Mouse (Mus musculus): ENCODE measurements at regions not wholly inside any gene's neighbourhood (a gene's known extent, or its start where the extent isn't known, plus 50 kb on each side); places are given as distances from the start of the nearest gene placed in this dataset.
"Not testable (repeated sequence)": the region's sequence is repeated elsewhere in the genome, so short reads cannot be mapped to it uniquely, and the experiment has no call there.

GRCm38 (mm10) chr7:138008601-138009000 lies 388.9 kb downstream of the Tcerg1l start:
- DNase-seq: peak in 1 of 2 experiments; percentile 5

DNA sequence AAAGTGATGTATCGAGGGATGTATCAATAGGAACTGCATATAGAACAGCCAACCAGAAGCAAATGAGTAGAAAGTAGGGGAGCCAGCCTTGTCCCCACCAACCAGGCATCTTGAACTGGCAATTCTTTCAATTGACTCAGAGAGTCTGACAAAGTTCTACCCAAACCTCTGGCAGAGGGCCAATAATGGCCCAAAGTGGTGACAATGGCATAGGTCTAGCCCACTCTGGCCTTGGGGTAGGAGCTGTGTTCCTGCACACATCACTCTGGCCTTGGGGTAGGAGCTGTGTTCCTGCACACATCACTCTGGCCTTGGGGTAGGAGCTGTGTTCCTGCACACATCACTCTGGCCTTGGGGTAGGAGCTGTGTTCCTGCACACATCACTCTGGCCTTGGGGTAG lies 373.5 kb downstream of the Tcerg1l start:
- not testable (repeated sequence) for DNase-seq

- DNase-seq: no peak
These were observed 345.8 kb downstream of the Tcerg1l start for GRCm38 (mm10) chr7:138051696-138052095.

- DNase-seq: peak; percentile 48 to 55
These were observed 342.8 kb downstream of the Tcerg1l start for GRCm38 (mm10) chr7:138054756-138055155.

DNA sequence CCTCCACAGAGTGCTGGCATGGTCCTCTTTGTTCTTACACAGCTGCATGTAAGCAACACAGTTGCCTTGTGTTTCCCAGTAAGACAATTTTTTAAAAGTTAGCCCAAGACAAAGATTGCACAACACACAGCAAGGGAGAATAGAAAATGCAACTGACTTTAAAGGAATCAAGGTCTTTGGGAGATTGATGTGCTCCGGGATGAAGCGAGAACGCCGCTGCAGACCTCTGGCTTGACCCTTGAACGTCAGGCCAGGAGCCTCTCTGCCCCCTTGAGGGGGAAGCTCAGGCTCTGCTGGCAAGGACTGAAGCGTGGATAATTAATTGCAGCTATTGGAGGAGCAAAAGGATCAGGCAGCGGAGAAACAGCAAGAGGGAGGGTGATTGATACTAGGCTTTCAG lies 336.4 kb downstream of the Tcerg1l start:
- peak; percentile 16 to 38 for DNase-seq

DNA sequence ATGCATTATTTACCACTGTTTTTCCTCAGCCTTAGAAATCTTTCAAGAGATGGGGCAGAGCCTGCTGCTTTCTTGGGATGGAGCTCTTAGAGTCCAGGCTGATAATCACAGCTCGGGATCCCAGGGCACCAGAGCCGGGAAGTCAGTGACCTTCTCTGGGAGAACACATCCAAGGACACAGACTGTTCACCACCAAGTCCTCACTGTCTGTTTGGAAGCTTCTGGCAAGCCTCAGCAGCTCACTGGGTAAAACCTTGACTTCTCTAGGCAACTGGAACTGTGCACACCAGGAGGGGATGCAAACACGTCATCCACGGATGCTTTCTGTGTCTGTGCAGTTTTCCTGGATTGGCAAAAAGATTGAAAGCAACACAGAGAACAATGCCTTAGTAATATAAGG lies 330.6 kb downstream of the Tcerg1l start:
- DNase-seq: peak; percentile 33 to 47

- DNase-seq: no peak
These were observed 322.3 kb downstream of the Tcerg1l start for GRCm38 (mm10) chr7:138075231-138075630.

GRCm38 (mm10) chr7:138083980-138084379 lies 313.6 kb downstream of the Tcerg1l start:
- peak; percentile 85 to 86 for DNase-seq

DNA sequence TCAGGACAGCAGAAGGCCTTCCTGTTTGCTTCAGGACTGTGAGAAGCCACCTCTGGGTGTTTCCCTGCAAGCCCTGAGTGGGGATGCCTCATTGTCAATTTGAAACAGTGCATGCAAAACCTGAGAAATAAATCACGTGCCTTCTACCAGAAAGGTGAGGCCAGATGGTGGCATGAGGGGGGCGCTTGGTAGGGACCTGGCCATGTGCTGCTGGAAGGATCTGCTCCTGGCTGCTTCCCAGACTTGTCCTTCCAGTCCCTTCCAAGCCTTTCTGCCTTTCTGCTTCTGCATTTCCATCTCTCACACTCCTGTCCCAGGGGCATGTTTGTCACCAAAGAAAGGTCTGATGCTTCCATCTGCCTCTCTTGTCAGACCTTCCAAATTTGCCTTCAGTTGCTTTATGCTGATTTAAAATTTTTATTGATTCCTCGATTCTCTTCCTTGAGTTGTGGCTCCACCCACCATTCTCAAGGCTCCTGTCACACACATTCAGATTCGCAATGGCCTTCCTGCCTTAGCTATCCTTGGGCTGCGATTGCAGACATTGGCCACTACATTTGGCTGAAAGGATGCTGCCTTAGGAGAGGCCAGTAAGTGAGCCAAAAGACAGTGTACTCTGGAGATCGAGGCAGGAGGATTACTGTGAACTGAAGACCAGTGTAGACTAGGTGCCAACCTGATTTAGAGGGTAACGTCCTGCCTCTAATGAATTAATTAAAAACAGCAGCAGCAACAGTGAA lies 289.9 kb downstream of the Tcerg1l start:
- peak; percentile 91 to 94 for DNase-seq

GRCm38 (mm10) chr7:138121497-138121896 lies 276.0 kb downstream of the Tcerg1l start:
- DNase-seq: no peak

GRCm38 (mm10) chr7:138129701-138130100 lies 267.8 kb downstream of the Tcerg1l start:
- DNase-seq: peak; percentile 61

- DNase-seq: no peak
These were observed 264.1 kb downstream of the Tcerg1l start for GRCm38 (mm10) chr7:138133427-138133826.

DNA sequence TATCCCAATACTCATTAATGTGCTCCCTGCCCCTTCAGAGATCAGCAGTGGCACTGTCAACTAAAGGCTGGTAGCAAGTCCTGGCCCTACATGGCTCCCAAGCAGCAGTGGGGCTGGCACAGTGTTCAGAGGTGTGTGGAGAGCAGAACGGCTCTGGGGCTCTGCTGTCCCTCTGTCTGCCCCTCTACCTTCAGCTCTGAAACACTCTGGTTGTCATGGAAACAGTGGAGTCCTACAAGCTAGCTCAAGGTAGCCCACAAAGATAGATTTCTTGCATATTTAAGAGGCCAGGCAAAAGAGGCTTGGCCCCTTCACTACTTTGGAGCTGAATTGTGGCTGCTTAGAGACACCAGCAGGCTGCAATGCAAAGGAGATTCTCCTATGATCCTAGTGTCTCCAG lies 259.6 kb downstream of the Tcerg1l start:
- no peak for DNase-seq

DNA sequence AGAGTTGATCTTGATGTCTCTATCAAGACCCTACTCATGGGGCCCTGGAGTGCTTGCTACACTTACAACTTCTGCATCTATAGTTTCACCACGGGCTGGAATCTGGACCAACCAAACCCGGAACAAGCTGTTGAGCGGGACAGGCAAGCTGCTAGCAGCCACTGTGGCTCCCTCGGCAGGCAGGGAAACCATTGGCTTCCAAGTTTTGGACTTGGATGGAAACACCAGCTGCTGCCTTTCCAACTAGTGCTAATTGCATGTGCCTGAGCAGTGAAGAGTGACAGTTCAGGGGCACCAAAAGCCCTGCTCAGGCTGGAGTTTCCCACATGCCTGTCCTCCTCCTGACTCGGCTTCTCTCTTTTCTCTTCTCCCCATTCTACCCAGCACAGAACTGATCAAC lies 257.8 kb downstream of the Tcerg1l start:
- DNase-seq: peak; percentile 60 to 74

GRCm38 (mm10) chr7:138149496-138149895 lies 248.0 kb downstream of the Tcerg1l start:
- no peak for DNase-seq

- DNase-seq: peak in 1 of 2 experiments; percentile 32
These were observed 243.9 kb downstream of the Tcerg1l start for GRCm38 (mm10) chr7:138153455-138154167.

Measured in cerebellum, postnatal 10 days (tissue).